Comparison of ENCODE assay signal across 8 mouse cellular contexts in the genomic region with DNA sequence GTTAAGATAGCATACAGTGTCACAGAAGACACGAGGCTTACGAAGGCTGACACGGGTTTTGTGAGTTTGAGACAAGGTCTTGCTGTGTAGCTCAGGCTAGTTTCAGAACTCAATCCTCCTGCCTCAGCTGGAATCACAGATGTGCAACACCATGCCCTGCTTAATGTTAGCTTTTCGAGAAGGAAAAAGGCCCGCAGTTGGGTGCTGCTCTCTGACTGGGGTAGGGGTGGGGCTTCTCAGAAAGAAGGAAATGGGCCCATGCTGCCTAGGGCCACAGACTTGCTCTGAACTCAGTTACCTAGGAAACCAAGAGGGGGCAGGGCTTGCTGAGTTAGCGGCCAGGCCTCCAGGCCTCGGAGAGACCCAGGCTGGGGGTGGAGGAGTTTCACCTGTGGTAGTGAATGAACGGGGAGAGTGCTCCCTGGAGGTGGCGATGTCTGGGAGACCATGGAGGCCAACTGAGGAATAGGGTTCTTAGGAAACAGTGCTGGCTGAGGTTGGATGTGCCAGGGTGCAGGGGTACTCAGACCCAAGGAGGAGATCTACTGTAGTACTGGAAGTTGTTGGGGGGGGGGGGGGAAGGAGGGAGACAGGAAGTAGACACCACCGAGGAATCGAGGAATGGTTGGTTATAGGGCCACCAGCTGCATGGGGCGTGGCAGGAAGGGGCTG.
DNase-seq lines count a peak whose midpoint lies in the region; ATAC-seq lines count a peak whose summit lies in the region.

No protein-coding gene starts in this region.

- peak; percentile 34 to 69; a peak in 1 of 4 replicates for ATAC-seq in hematopoietic stem cell, adult 5-6 weeks (replicated peaks in 1 of 2; ENCODE audit: insufficient read depth in 1 of 2, low FRiP score in 2 of 2, low TSS enrichment in 1 of 2, low read depth in 1 of 2, poor library complexity in 2 of 2, severe bottlenecking in 2 of 2)

- DNase-seq in A20 (ENCODE audit: low read depth, low spot score) = peak; percentile 98
- peak; percentile 95 for DNase-seq in CD4-positive, CD25-positive, alpha-beta regulatory T cell, adult 2 months (ENCODE audit: low read depth, low spot score)
- no peak for DNase-seq in cerebellum, adult 11-12 months
- no peak for DNase-seq in cerebellum, postnatal 36 days
- DNase-seq in gastrocnemius, postnatal 10 days = no peak
- no peak for DNase-seq in layer of hippocampus, adult 8-10 months (ENCODE audit: low spot score in 2 of 2)

- WGBS in macrophage (ENCODE audit: missing documents) = 16% methylated on average over 12 of the region's 12 CpGs

- peaks cover 45% of the 10 kb centered on the region for H3K79me2 ChIP-seq in macrophage (ENCODE audit: inconsistent target)

- peak overlapping the region; percentile 82 for H3K27ac ChIP-seq in macrophage

- no peaks in the 10 kb centered on the region for H3K36me3 ChIP-seq in macrophage (ENCODE audit: inconsistent target)

- H3K4me3 ChIP-seq in macrophage (ENCODE audit: inconsistent target) = peak overlapping the region; percentile 40; the same call in 1 of the 2 replicates

Comparison
In these comparisons a context has a peak if more than half of its experiments do, and no peak if none do; other contexts are left out.
1. DNase-seq: peak in A20 (single experiment) and CD4-positive, CD25-positive, alpha-beta regulatory T cell, adult 2 months (single experiment); none in cerebellum, adult 11-12 months (single experiment), cerebellum, postnatal 36 days (0 of 2), gastrocnemius, postnatal 10 days (single experiment) and layer of hippocampus, adult 8-10 months (0 of 2).